Mouse (Mus musculus): ENCODE data around the gene Myl6. TPM values are rescaled to one million over a fixed set of nuclear protein-coding genes. Genes with fewer than 3 reads are reported as not detected.
"Not testable (repeated sequence)": the region's sequence is repeated elsewhere in the genome, so short reads cannot be mapped to it uniquely, and the experiment has no call there.

Myl6 gene
- polyA plus RNA-seq, 1 experiment from 2014 or later: 884 TPM

GRCm38 (mm10) chr10:128515044-128515443 is 21.1 kb upstream of the Myl6 start:
- Histone ChIP-seq H3K36me3 (replicated peaks; ENCODE audit: control insufficient read depth, insufficient read depth) (peaks cover 41% of the 10 kb centered on the region; the same call in 1 of the 2 replicates), H3K9ac (no peak overlapping the region), H3K9me3 (ENCODE audit: control insufficient read depth, low read length) (no peaks in the 10 kb centered on the region), H3K4me2 (replicated peaks) (no peak overlapping the region), H3K4me3 (replicated peaks; ENCODE audit: low read length) (no peak overlapping the region), H3K4me1 (replicated peaks; ENCODE audit: control insufficient read depth, insufficient read depth, low read length) (no peaks in the 10 kb centered on the region), H3K27ac (no peak overlapping the region), H3K27me3 (ENCODE audit: control insufficient read depth, insufficient read depth, low read length) (peaks cover 16% of the 10 kb centered on the region)
- DNase-seq (ENCODE audit: low spot score) (no peak), ATAC-seq (ENCODE audit: low FRiP score) (no peak)
- WGBS: 81% methylated on average over 4 of the region's 4 CpGs

- Histone ChIP-seq H3K9ac (no peak overlapping the region), H3K36me3 (replicated peaks; ENCODE audit: control insufficient read depth, insufficient read depth) (peaks cover 40% of the 10 kb centered on the region; the same call in 1 of the 2 replicates), H3K27me3 (ENCODE audit: control insufficient read depth, insufficient read depth, low read length) (peaks cover 4% of the 10 kb centered on the region; the same call in 1 of the 2 replicates), H3K4me2 (replicated peaks) (no peak overlapping the region), H3K9me3 (ENCODE audit: control insufficient read depth, low read length) (no peaks in the 10 kb centered on the region), H3K4me1 (replicated peaks; ENCODE audit: control insufficient read depth, insufficient read depth, low read length) (no peaks in the 10 kb centered on the region), H3K27ac (no peak overlapping the region), H3K4me3 (replicated peaks; ENCODE audit: low read length) (no peak overlapping the region)
- DNase-seq (ENCODE audit: low spot score) (no peak), ATAC-seq (ENCODE audit: low FRiP score) (no peak)
- WGBS: 82% methylated on average over 12 of the region's 12 CpGs
These were observed 17.8 kb upstream of the Myl6 start for GRCm38 (mm10) chr10:128511761-128512160.

- 91% methylated on average over 9 of the region's 9 CpGs for WGBS
- Histone ChIP-seq H3K36me3 (replicated peaks; ENCODE audit: control insufficient read depth, insufficient read depth) (peaks cover 40% of the 10 kb centered on the region; the same call in 1 of the 2 replicates), H3K4me1 (replicated peaks; ENCODE audit: control insufficient read depth, insufficient read depth, low read length) (no peaks in the 10 kb centered on the region), H3K4me2 (replicated peaks) (no peak overlapping the region), H3K27me3 (ENCODE audit: control insufficient read depth, insufficient read depth, low read length) (peaks cover 3% of the 10 kb centered on the region; the same call in 1 of the 2 replicates), H3K9ac (no peak overlapping the region), H3K4me3 (replicated peaks; ENCODE audit: low read length) (no peak overlapping the region), H3K9me3 (ENCODE audit: control insufficient read depth, low read length) (no peaks in the 10 kb centered on the region), H3K27ac (no peak overlapping the region)
- DNase-seq (ENCODE audit: low spot score) (no peak), ATAC-seq (ENCODE audit: low FRiP score) (no peak)
These were observed 17.2 kb upstream of the Myl6 start for GRCm38 (mm10) chr10:128511189-128511588.

GRCm38 (mm10) chr10:128510301-128510700 is 16.4 kb upstream of the Myl6 start:
- Histone ChIP-seq H3K9ac (no peak overlapping the region), H3K27ac (no peak overlapping the region), H3K9me3 (ENCODE audit: control insufficient read depth, low read length) (no peaks in the 10 kb centered on the region), H3K27me3 (ENCODE audit: control insufficient read depth, insufficient read depth, low read length) (no peaks in the 10 kb centered on the region), H3K4me2 (replicated peaks) (no peak overlapping the region), H3K4me3 (replicated peaks; ENCODE audit: low read length) (no peak overlapping the region), H3K4me1 (replicated peaks; ENCODE audit: control insufficient read depth, insufficient read depth, low read length) (no peaks in the 10 kb centered on the region), H3K36me3 (replicated peaks; ENCODE audit: control insufficient read depth, insufficient read depth) (peaks cover 40% of the 10 kb centered on the region; the same call in 1 of the 2 replicates)
- ATAC-seq (ENCODE audit: low FRiP score) (no peak), DNase-seq (ENCODE audit: low spot score) (no peak)
- 89% methylated on average over 11 of the region's 11 CpGs for WGBS

- 89% methylated on average over 4 of the region's 4 CpGs for WGBS
These were observed 15.9 kb upstream of the Myl6 start for GRCm38 (mm10) chr10:128509831-128510230.

GRCm38 (mm10) chr10:128509203-128509602 is 15.3 kb upstream of the Myl6 start:
- H3K4me3 ChIP-seq (replicated peaks; ENCODE audit: low read length): no peak overlapping the region
- no peak overlapping the region for H3K4me2 ChIP-seq (replicated peaks)
- no peak for DNase-seq (ENCODE audit: low spot score)
- ATAC-seq (ENCODE audit: low FRiP score): no peak
- no peaks in the 10 kb centered on the region for H3K27me3 ChIP-seq (ENCODE audit: control insufficient read depth, insufficient read depth, low read length)
- no peaks in the 10 kb centered on the region for H3K9me3 ChIP-seq (ENCODE audit: control insufficient read depth, low read length)
- peaks cover 39% of the 10 kb centered on the region; the same call in 1 of the 2 replicates for H3K36me3 ChIP-seq (replicated peaks; ENCODE audit: control insufficient read depth, insufficient read depth)
- 89% methylated on average over 9 of the region's 9 CpGs for WGBS
- no peak overlapping the region for H3K27ac ChIP-seq
- H3K9ac ChIP-seq: no peak overlapping the region
- H3K4me1 ChIP-seq (replicated peaks; ENCODE audit: control insufficient read depth, insufficient read depth, low read length): no peaks in the 10 kb centered on the region

More at GRCm38 (mm10) chr10:128509831-128510230, 15.9 kb upstream of the Myl6 start:
- no peak for ATAC-seq (ENCODE audit: low FRiP score)
- Histone ChIP-seq H3K9me3 (ENCODE audit: control insufficient read depth, low read length) (no peaks in the 10 kb centered on the region), H3K27ac (no peak overlapping the region), H3K9ac (no peak overlapping the region), H3K4me3 (replicated peaks; ENCODE audit: low read length) (no peak overlapping the region), H3K27me3 (ENCODE audit: control insufficient read depth, insufficient read depth, low read length) (no peaks in the 10 kb centered on the region), H3K4me2 (replicated peaks) (no peak overlapping the region), H3K4me1 (replicated peaks; ENCODE audit: control insufficient read depth, insufficient read depth, low read length) (no peaks in the 10 kb centered on the region), H3K36me3 (replicated peaks; ENCODE audit: control insufficient read depth, insufficient read depth) (peaks cover 40% of the 10 kb centered on the region; the same call in 1 of the 2 replicates)
- no peak for DNase-seq (ENCODE audit: low spot score)

- H3K9ac ChIP-seq: no peak overlapping the region
These were observed 14.3 kb upstream of the Myl6 start for GRCm38 (mm10) chr10:128508260-128508659.

GRCm38 (mm10) chr10:128505974-128506373 is 12.0 kb upstream of the Myl6 start:
- H3K36me3 ChIP-seq (replicated peaks; ENCODE audit: control insufficient read depth, insufficient read depth): peaks cover 15% of the 10 kb centered on the region; the same call in 1 of the 2 replicates
- H3K4me3 ChIP-seq (replicated peaks; ENCODE audit: low read length): no peak overlapping the region
- no peaks in the 10 kb centered on the region for H3K27me3 ChIP-seq (ENCODE audit: control insufficient read depth, insufficient read depth, low read length)
- DNase-seq (ENCODE audit: low spot score) (no peak), ATAC-seq (ENCODE audit: low FRiP score) (no peak)
- no peak overlapping the region for H3K27ac ChIP-seq
- WGBS: 96% methylated on average over 14 of the region's 14 CpGs
- H3K9me3 ChIP-seq (ENCODE audit: control insufficient read depth, low read length): no peaks in the 10 kb centered on the region
- H3K4me2 ChIP-seq (replicated peaks): no peak overlapping the region
- H3K9ac ChIP-seq: no peak overlapping the region
- no peaks in the 10 kb centered on the region for H3K4me1 ChIP-seq (replicated peaks; ENCODE audit: control insufficient read depth, insufficient read depth, low read length)

More at GRCm38 (mm10) chr10:128508260-128508659, 14.3 kb upstream of the Myl6 start:
- Histone ChIP-seq H3K27me3 (ENCODE audit: control insufficient read depth, insufficient read depth, low read length) (no peaks in the 10 kb centered on the region), H3K27ac (no peak overlapping the region), H3K4me2 (replicated peaks) (no peak overlapping the region), H3K4me1 (replicated peaks; ENCODE audit: control insufficient read depth, insufficient read depth, low read length) (no peaks in the 10 kb centered on the region), H3K36me3 (replicated peaks; ENCODE audit: control insufficient read depth, insufficient read depth) (peaks cover 30% of the 10 kb centered on the region; the same call in 1 of the 2 replicates), H3K4me3 (replicated peaks; ENCODE audit: low read length) (no peak overlapping the region), H3K9me3 (ENCODE audit: control insufficient read depth, low read length) (no peaks in the 10 kb centered on the region)
- DNase-seq (ENCODE audit: low spot score) (no peak), ATAC-seq (ENCODE audit: low FRiP score) (no peak)
- 84% methylated on average over 9 of the region's 9 CpGs for whole genome bisulfite sequencing

- DNase-seq (ENCODE audit: low spot score); ATAC-seq (ENCODE audit: low FRiP score); H3K9me3 ChIP-seq (ENCODE audit: control insufficient read depth, low read length); H3K27me3 ChIP-seq (ENCODE audit: control insufficient read depth, insufficient read depth, low read length); H3K4me1 ChIP-seq (replicated peaks; ENCODE audit: control insufficient read depth, insufficient read depth, low read length); H3K4me3 ChIP-seq (replicated peaks; ENCODE audit: low read length); H3K9ac ChIP-seq; H3K4me2 ChIP-seq (replicated peaks): not testable (repeated sequence)
- Histone ChIP-seq H3K27ac (0 out of 2 replicates have a peak overlapping the region, but pooled peaks have one; percentile 20), H3K36me3 (replicated peaks; ENCODE audit: control insufficient read depth, insufficient read depth) (peaks cover 13% of the 10 kb centered on the region; the same call in 1 of the 2 replicates)
- 92% methylated on average over 5 of the region's 5 CpGs for WGBS
These were observed 11.4 kb upstream of the Myl6 start for GRCm38 (mm10) chr10:128505371-128505667.

Measured in hindbrain, embryonic 14.5 days (tissue).